Mouse (Mus musculus): ENCODE results near the gene Slc2a3. TPM values are rescaled to one million over a fixed set of nuclear protein-coding genes. Genes with fewer than 3 reads are reported as not detected.
"Not testable (repeated sequence)": the region's sequence is repeated elsewhere in the genome, so short reads cannot be mapped to it uniquely, and the experiment has no call there.

Slc2a3 gene
- polyA plus RNA-seq, 1 experiment: 291 TPM

GRCm38 (mm10) chr6:122781167-122781566 is 20.3 kb downstream of the Slc2a3 start:
- H3K36me3 ChIP-seq (replicated peaks; ENCODE audit: low read length): peaks cover 2% of the 10 kb centered on the region
- peaks cover 60% of the 10 kb centered on the region for H3K4me1 ChIP-seq
- no peaks in the 10 kb centered on the region for H3K9me3 ChIP-seq
- TF ChIP-seq GATA1 (IDR thresholded peaks at IDR 0.05; ENCODE audit: borderline replicate concordance, low read length): no peak
- no peak for TF ChIP-seq FLI1 (IDR thresholded peaks at IDR 0.05; ENCODE audit: low read length)
- no peaks in the 10 kb centered on the region for H3K27me3 ChIP-seq (replicated peaks)
- no peak overlapping the region for H3K4me3 ChIP-seq (replicated peaks)

GRCm38 (mm10) chr6:122779916-122780315 is 21.5 kb downstream of the Slc2a3 start:
- Histone ChIP-seq H3K36me3 (replicated peaks; ENCODE audit: low read length) (peaks cover 2% of the 10 kb centered on the region), H3K9me3 (no peaks in the 10 kb centered on the region), H3K4me3 (replicated peaks) (no peak overlapping the region), H3K27me3 (replicated peaks) (no peaks in the 10 kb centered on the region), H3K4me1 (peaks cover 53% of the 10 kb centered on the region)
- TF ChIP-seq FLI1 (IDR thresholded peaks at IDR 0.05; ENCODE audit: low read length) (no peak), GATA1 (IDR thresholded peaks at IDR 0.05; ENCODE audit: borderline replicate concordance, low read length) (no peak)

- no peaks in the 10 kb centered on the region for H3K9me3 ChIP-seq
- TF ChIP-seq GATA1 (IDR thresholded peaks at IDR 0.05; ENCODE audit: borderline replicate concordance, low read length): no peak
- TF ChIP-seq FLI1 (IDR thresholded peaks at IDR 0.05; ENCODE audit: low read length): no peak
- H3K27me3 ChIP-seq (replicated peaks): no peaks in the 10 kb centered on the region
- no peak overlapping the region for H3K4me3 ChIP-seq (replicated peaks)
- H3K4me1 ChIP-seq: peaks cover 47% of the 10 kb centered on the region
- peaks cover 2% of the 10 kb centered on the region for H3K36me3 ChIP-seq (replicated peaks; ENCODE audit: low read length)
Observed at GRCm38 (mm10) chr6:122776040-122776439, 25.4 kb downstream of the Slc2a3 start.

DNA sequence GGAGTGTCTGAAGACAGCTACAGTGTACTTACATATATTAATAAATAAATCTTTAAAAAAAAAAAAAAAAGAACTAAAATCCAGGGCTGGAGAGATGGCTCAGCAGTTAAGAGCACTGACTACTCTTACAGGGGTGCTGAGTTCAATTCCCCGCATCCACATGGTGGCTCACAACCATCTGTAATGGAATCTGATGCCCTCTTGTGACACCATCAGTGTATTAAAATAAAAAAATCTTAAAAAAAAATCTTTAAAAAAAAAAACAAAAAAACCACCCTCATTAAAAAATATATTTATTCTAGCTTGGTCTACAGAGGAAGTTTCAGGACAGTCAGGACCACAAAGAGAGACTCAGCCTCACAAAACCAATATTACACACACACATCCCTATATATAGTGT is 27.1 kb downstream of the Slc2a3 start:
- Histone ChIP-seq H3K27me3 (replicated peaks) (no peaks in the 10 kb centered on the region), H3K9me3 (no peaks in the 10 kb centered on the region), H3K4me1 (peaks cover 53% of the 10 kb centered on the region), H3K4me3 (replicated peaks) (no peak overlapping the region), H3K36me3 (replicated peaks; ENCODE audit: low read length) (peaks cover 11% of the 10 kb centered on the region)
- TF ChIP-seq GATA1 (IDR thresholded peaks at IDR 0.05; ENCODE audit: borderline replicate concordance, low read length): no peak
- TF ChIP-seq FLI1 (IDR thresholded peaks at IDR 0.05; ENCODE audit: low read length): no peak

DNA sequence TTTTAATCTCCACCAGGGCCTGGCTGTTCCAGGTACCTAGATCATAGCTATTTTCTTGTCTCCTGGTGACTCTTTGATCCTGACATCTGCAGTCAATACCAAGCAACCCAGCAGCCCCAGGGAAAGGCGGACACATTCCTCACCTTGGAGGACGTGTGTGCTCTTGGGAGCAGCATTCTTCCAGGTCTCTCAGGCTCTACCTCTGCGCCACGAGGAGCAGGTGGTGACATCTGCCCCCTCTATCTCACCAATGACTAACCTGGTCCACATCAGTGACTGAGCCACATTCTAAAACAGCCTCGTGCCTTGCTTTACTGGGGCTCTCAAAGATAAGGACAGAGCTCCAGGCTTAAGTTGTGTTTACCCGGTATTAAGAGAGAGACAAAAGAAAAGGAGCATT is 28.7 kb downstream of the Slc2a3 start:
- peaks cover 13% of the 10 kb centered on the region for H3K36me3 ChIP-seq (replicated peaks; ENCODE audit: low read length)
- H3K9me3 ChIP-seq: no peaks in the 10 kb centered on the region
- H3K4me3 ChIP-seq (replicated peaks): peak overlapping the region; percentile 76
- peaks cover 68% of the 10 kb centered on the region for H3K4me1 ChIP-seq
- no peaks in the 10 kb centered on the region for H3K27me3 ChIP-seq (replicated peaks)
- TF ChIP-seq GATA1 (IDR thresholded peaks at IDR 0.05; ENCODE audit: borderline replicate concordance, low read length): no peak
- no peak for TF ChIP-seq FLI1 (IDR thresholded peaks at IDR 0.05; ENCODE audit: low read length)

DNA sequence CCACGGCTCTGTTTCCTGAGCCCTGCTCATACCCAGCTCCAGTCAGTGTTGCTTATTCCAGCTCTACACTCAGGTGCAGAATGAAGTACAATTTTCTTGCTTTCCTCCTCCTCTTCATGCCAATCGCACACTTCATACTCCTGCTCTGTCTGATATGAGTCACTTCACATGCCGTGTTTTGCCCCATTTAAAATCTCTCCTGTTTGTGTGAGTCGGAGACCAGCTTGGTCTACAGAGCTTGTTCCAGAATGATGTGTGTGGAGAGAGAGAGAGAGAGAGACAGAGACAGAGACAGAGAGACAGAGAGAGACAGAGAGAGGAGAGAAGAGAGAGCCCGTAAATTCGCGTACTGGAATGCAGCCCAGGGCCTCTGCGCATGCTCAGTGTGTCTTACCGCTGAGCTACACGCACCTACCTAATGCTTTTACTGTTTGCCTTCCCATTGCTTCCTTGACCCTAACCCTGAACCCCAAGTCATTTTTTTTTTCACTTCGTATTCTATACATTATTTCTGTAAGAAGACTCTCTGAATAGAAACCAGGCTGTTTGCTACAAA is 30.6 kb downstream of the Slc2a3 start:
- no peaks in the 10 kb centered on the region for H3K27me3 ChIP-seq (replicated peaks)
- H3K4me1 ChIP-seq: peaks cover 78% of the 10 kb centered on the region
- peaks cover 13% of the 10 kb centered on the region for H3K36me3 ChIP-seq (replicated peaks; ENCODE audit: low read length)
- H3K9me3 ChIP-seq: no peaks in the 10 kb centered on the region
- no peak overlapping the region for H3K4me3 ChIP-seq (replicated peaks)
- no peak for TF ChIP-seq FLI1 (IDR thresholded peaks at IDR 0.05; ENCODE audit: low read length)
- TF ChIP-seq GATA1 (IDR thresholded peaks at IDR 0.05; ENCODE audit: borderline replicate concordance, low read length): no peak

DNA sequence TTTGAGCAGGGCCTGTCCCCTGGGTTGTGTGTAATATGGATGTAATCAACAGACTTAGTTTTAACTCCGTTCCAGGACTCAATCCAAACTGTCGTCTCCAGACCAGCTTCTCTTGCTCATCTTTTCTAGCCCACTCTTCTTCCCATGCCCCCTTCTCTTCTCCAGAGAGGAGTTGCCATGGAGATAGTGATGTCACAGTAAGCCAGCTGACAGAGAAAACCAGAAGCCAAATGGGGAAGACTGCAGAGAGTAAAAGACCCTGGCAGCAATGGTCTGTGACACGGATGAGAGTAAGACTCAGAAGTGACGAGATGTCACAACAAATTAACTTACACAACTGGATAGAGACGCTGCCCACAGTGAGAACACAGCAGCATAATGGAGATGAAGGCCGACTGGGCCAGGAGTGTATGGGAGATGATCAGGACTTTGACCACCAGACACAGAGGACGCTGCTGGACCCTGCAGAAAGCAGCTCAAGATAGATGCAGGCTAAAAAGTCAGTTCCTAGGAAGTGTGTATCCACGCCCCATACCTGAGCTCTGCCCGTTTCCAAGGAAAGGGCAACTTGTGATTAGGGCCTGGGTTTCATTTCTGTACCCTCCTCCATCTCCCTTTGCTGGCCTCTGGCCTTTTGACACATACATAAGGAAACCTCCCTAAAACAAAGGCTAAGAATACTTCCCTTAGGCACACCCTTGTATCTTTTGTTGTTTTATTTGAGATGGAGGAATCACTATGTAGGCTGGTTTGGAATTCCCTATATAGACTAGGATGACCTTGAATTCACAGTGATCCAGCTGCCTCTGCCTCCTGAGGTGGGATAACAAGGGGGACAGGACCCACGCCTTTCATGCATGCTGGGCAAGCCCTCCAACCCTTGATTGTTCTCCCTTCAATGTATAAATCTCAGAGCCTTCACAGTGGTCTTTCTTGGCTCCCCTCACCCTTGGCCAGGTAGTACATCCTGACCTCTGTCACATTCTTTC is 31.4 kb downstream of the Slc2a3 start:
- H3K4me3 ChIP-seq (replicated peaks): no peak overlapping the region

GRCm38 (mm10) chr6:122768256-122768655 is 33.2 kb downstream of the Slc2a3 start:
- Histone ChIP-seq H3K9me3 (no peaks in the 10 kb centered on the region), H3K4me1 (peaks cover 89% of the 10 kb centered on the region), H3K4me3 (replicated peaks) (no peak overlapping the region), H3K27me3 (replicated peaks) (no peaks in the 10 kb centered on the region), H3K36me3 (replicated peaks; ENCODE audit: low read length) (peaks cover 13% of the 10 kb centered on the region)
- TF ChIP-seq GATA1 (IDR thresholded peaks at IDR 0.05; ENCODE audit: borderline replicate concordance, low read length) (no peak), FLI1 (IDR thresholded peaks at IDR 0.05; ENCODE audit: low read length) (no peak)

More for the DNA sequence above, 31.4 kb downstream of the Slc2a3 start:
- Histone ChIP-seq H3K27me3 (replicated peaks) (no peaks in the 10 kb centered on the region), H3K9me3 (no peaks in the 10 kb centered on the region), H3K36me3 (replicated peaks; ENCODE audit: low read length) (peaks cover 13% of the 10 kb centered on the region), H3K4me1 (peaks cover 82% of the 10 kb centered on the region)
- TF ChIP-seq GATA1 (IDR thresholded peaks at IDR 0.05; ENCODE audit: borderline replicate concordance, low read length) (no peak), FLI1 (IDR thresholded peaks at IDR 0.05; ENCODE audit: low read length) (no peak)

- H3K9me3 ChIP-seq; H3K27me3 ChIP-seq (replicated peaks); H3K4me3 ChIP-seq (replicated peaks): not testable (repeated sequence)
- Histone ChIP-seq H3K36me3 (replicated peaks; ENCODE audit: low read length) (peaks cover 13% of the 10 kb centered on the region), H3K4me1 (peaks cover 90% of the 10 kb centered on the region)
Observed at GRCm38 (mm10) chr6:122767012-122767411, 34.4 kb downstream of the Slc2a3 start.

Data from megakaryocyte, embryonic 14.5 days (primary cell).